Mouse (Mus musculus) kidney, adult 18-20 months (tissue): Measurements from ENCODE around the gene Stx12.
"Not testable (repeated sequence)": the region's sequence is repeated elsewhere in the genome, so short reads cannot be mapped to it uniquely, and the experiment has no call there.

Experiments used
- DNase-seq: peaks from one replicate; pipeline ENCODE4 v3.0.0; 2021

The Stx12 gene

GRCm38 (mm10) chr4:132884064-132884843 lies at the start of gene Stx12:
Stx12 (minus strand) TSS chr4:132884509.
- peak; percentile 91 for DNase-seq

- no peak for DNase-seq
Observed at GRCm38 (mm10) chr4:132932752-132933404, 48.6 kb upstream of the Stx12 start.

GRCm38 (mm10) chr4:132930784-132931183 lies 46.5 kb upstream of the Stx12 start:
- peak; percentile 60 for DNase-seq

GRCm38 (mm10) chr4:132926520-132926919 lies 42.2 kb upstream of the Stx12 start:
- DNase-seq = peak; percentile 17

- DNase-seq = peak; percentile 100
Observed at GRCm38 (mm10) chr4:132922558-132923008, 38.3 kb upstream of the Stx12 start, which contains the start of gene Fam76a. Fam76a (minus strand) TSS chr4:132922558.

GRCm38 (mm10) chr4:132922061-132922530 lies 37.8 kb upstream of the Stx12 start:
- DNase-seq = no peak

GRCm38 (mm10) chr4:132921488-132921887 lies 37.2 kb upstream of the Stx12 start:
- DNase-seq = no peak

- DNase-seq = no peak
Observed at GRCm38 (mm10) chr4:132920171-132920570, 35.9 kb upstream of the Stx12 start.

- not testable (repeated sequence) for DNase-seq
Observed at GRCm38 (mm10) chr4:132918493-132918892, 34.2 kb upstream of the Stx12 start.

- no peak for DNase-seq
Observed at GRCm38 (mm10) chr4:132912156-132912555, 27.8 kb upstream of the Stx12 start.

- peak; percentile 50 for DNase-seq
Observed at GRCm38 (mm10) chr4:132905843-132906360, 21.6 kb upstream of the Stx12 start.

- peak; percentile 49 for DNase-seq
Observed at GRCm38 (mm10) chr4:132904765-132905309, 20.5 kb upstream of the Stx12 start.

- DNase-seq = no peak
Observed at GRCm38 (mm10) chr4:132904071-132904470, 19.8 kb upstream of the Stx12 start.

- DNase-seq = no peak
Observed at GRCm38 (mm10) chr4:132898197-132898596, 13.9 kb upstream of the Stx12 start.

GRCm38 (mm10) chr4:132894402-132894801 lies 10.1 kb upstream of the Stx12 start:
- no peak for DNase-seq

GRCm38 (mm10) chr4:132884844-132885374 lies 600 bp upstream of the Stx12 start:
- no peak for DNase-seq

- DNase-seq = peak; percentile 17
Observed at GRCm38 (mm10) chr4:132883561-132884063, 697 bp downstream of the Stx12 start.

GRCm38 (mm10) chr4:132874363-132875097 lies 9.8 kb downstream of the Stx12 start:
- DNase-seq = no peak

- DNase-seq = peak; percentile 10
Observed at GRCm38 (mm10) chr4:132873481-132874362, 10.6 kb downstream of the Stx12 start.

- DNase-seq = no peak
Observed at GRCm38 (mm10) chr4:132871116-132871515, 13.2 kb downstream of the Stx12 start.

- DNase-seq = no peak
Observed at GRCm38 (mm10) chr4:132864856-132865255, 19.5 kb downstream of the Stx12 start.
